Mouse (Mus musculus) spleen, adult 2 months (tissue): ENCODE measurements at regions not wholly inside any gene's neighbourhood (a gene's known extent, or its start where the extent isn't known, plus 50 kb on each side); places are given as distances from the start of the nearest gene placed in this dataset.

Source experiments
- CTCF ChIP-seq: fragments of 200-500 bp; IDR thresholded peaks from 2 replicates; pipeline ENCODE4 v1.5.1; 2011; ENCODE audit warnings: mild to moderate bottlenecking, inconsistent platforms; ENCODE audit not compliant: insufficient read depth, insufficient read length, insufficient replicate concordance; ENCODE audit errors: extremely low read depth
- POLR2A ChIP-seq: fragments of 200-500 bp; IDR thresholded peaks from 2 replicates; pipeline ENCODE4 v1.6.1; 2011; ENCODE audit warnings: low read depth, low read length, inconsistent platforms

DNA sequence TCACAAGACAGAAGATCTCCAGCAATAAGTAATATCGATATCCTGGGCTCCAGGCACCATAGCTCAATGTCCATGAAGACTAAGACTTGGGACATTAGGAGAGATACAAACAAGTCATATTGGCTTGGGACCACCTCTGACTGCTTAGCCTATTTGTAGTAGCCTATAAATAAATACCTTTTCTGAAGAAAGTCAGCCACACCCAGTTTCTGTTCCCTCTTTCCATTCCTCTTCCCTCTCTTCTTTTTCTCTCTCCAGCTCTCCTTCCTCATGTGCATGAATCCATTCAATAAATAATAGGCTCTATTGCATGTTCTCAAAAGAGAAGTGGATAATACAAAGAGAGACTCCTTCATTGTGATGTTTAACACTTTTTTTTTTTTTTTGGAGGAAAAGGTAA is 364.8 kb upstream of the Dynlrb2 start:
- TF ChIP-seq CTCF (no peak), POLR2A (no peak)
